Mouse (Mus musculus) ES-Bruce4 (cell line): Measurements from ENCODE around the gene Hsd17b1. TPM values are rescaled to one million over a fixed set of nuclear protein-coding genes. Genes with fewer than 3 reads are reported as not detected.
A peak's percentile ranks its signal among the peaks of the same experiment; 100 is the strongest.

ENCODE experiments used
- H3K27ac ChIP-seq: 2 replicates; pipeline ENCODE4 v1.5.1; 2012; ENCODE audit warnings: low read length, inconsistent platforms; ENCODE audit not compliant: insufficient read depth
- H3K27me3 ChIP-seq: 2 replicates; pipeline ENCODE4 v1.6.1; 2012; ENCODE audit warnings: mild to moderate bottlenecking, low read length, inconsistent platforms; ENCODE audit not compliant: control insufficient read depth, poor library complexity, insufficient read depth, severe bottlenecking
- H3K36me3 ChIP-seq: 2 replicates; pipeline ENCODE4 v1.6.1; 2012; ENCODE audit warnings: inconsistent platforms, mild to moderate bottlenecking, low read length, moderate library complexity; ENCODE audit not compliant: control insufficient read depth, poor library complexity, insufficient read depth, severe bottlenecking
- H3K4me1 ChIP-seq: one replicate; pipeline ENCODE4 v1.8.1; 2011; ENCODE audit warnings: low read length; ENCODE audit not compliant: control insufficient read depth, insufficient read depth
- H3K4me3 ChIP-seq: 2 replicates; pipeline ENCODE4 v1.5.1; 2011; ENCODE audit warnings: low read depth, mild to moderate bottlenecking, low read length
- H3K9ac ChIP-seq: 2 replicates; pipeline ENCODE4 v1.6.1; 2012; ENCODE audit warnings: low read depth, mild to moderate bottlenecking, inconsistent platforms; ENCODE audit not compliant: poor library complexity, severe bottlenecking
- H3K9me3 ChIP-seq: replicated peaks from 2 replicates; pipeline ENCODE4 v1.6.1; 2012; ENCODE audit warnings: mild to moderate bottlenecking, low read length, inconsistent platforms; ENCODE audit not compliant: control insufficient read depth, poor library complexity, insufficient read depth, severe bottlenecking
- CTCF ChIP-seq: IDR thresholded peaks from one replicate; pipeline ENCODE4 v1.8.1; 2011; ENCODE audit warnings: low read depth, low read length
- EP300 ChIP-seq: IDR thresholded peaks from 2 replicates; pipeline ENCODE4 v1.6.1; 2011; ENCODE audit warnings: low read depth, low read length; ENCODE audit not compliant: insufficient read depth
- POLR2A ChIP-seq: IDR thresholded peaks from one replicate; pipeline ENCODE4 v1.8.1; 2011; ENCODE audit warnings: low read length; ENCODE audit not compliant: insufficient read depth
- polyA plus RNA-seq: library from polyadenylated mRNA; stranded (reverse); fragments of >200 nt; gene quantifications from 2 replicates; pipeline ENCODE4 v1.2.4, GENCODE M21; 2011; ENCODE audit warnings: low read depth; ENCODE audit not compliant: missing spikeins, insufficient read depth, insufficient read length

Gene Hsd17b1
- polyA plus RNA-seq, 1 experiment: 1.0 TPM

GRCm38 (mm10) chr11:101062165-101062884, 15.9 kb upstream of the Hsd17b1 start:
- TF ChIP-seq EP300: no peak
- no peak for TF ChIP-seq POLR2A
- TF ChIP-seq CTCF: no peak
- Histone ChIP-seq H3K9ac (no peak overlapping the region), H3K4me3 (no peak overlapping the region), H3K36me3 (no peaks in the 10 kb centered on the region), H3K27me3 (no peaks in the 10 kb centered on the region), H3K4me1 (peaks cover 4% of the 10 kb centered on the region), H3K9me3 (no peaks in the 10 kb centered on the region), H3K27ac (no peak overlapping the region)

GRCm38 (mm10) chr11:101062971-101063675, 15.1 kb upstream of the Hsd17b1 start:
- H3K9me3 ChIP-seq: no peaks in the 10 kb centered on the region
- peak overlapping the region; percentile 33; the same call in 1 of the 2 replicates for H3K27ac ChIP-seq
- peaks cover 4% of the 10 kb centered on the region for H3K4me1 ChIP-seq
- TF ChIP-seq EP300 (no peak), POLR2A (no peak), CTCF (no peak)
- no peaks in the 10 kb centered on the region for H3K36me3 ChIP-seq
- H3K4me3 ChIP-seq: no peak overlapping the region
- peak overlapping the region; percentile 41 for H3K9ac ChIP-seq
- H3K27me3 ChIP-seq: no peaks in the 10 kb centered on the region

GRCm38 (mm10) chr11:101063676-101064327, 14.4 kb upstream of the Hsd17b1 start:
- H3K4me3 ChIP-seq: peak overlapping the region; percentile 41
- no peak for TF ChIP-seq CTCF
- TF ChIP-seq POLR2A: no peak
- no peak for TF ChIP-seq EP300
- no peaks in the 10 kb centered on the region for H3K9me3 ChIP-seq
- no peaks in the 10 kb centered on the region for H3K27me3 ChIP-seq
- H3K9ac ChIP-seq: peak overlapping the region; percentile 41
- no peaks in the 10 kb centered on the region for H3K36me3 ChIP-seq
- peak overlapping the region; percentile 33; the same call in 1 of the 2 replicates for H3K27ac ChIP-seq
- H3K4me1 ChIP-seq: peaks cover 4% of the 10 kb centered on the region

- H3K27me3 ChIP-seq: no peaks in the 10 kb centered on the region
- peaks cover 4% of the 10 kb centered on the region for H3K4me1 ChIP-seq
- H3K9ac ChIP-seq: peak overlapping the region; percentile 41; the same call in 1 of the 2 replicates
Measured at GRCm38 (mm10) chr11:101064462-101064861, 13.7 kb upstream of the Hsd17b1 start.

GRCm38 (mm10) chr11:101065002-101065401, 13.2 kb upstream of the Hsd17b1 start:
- no peak overlapping the region for H3K9ac ChIP-seq
- TF ChIP-seq EP300 (no peak), CTCF (no peak), POLR2A (no peak)
- H3K4me3 ChIP-seq: no peak overlapping the region
- no peaks in the 10 kb centered on the region for H3K36me3 ChIP-seq
- no peaks in the 10 kb centered on the region for H3K27me3 ChIP-seq
- no peak overlapping the region for H3K27ac ChIP-seq
- no peaks in the 10 kb centered on the region for H3K9me3 ChIP-seq
- H3K4me1 ChIP-seq: peaks cover 4% of the 10 kb centered on the region

More at GRCm38 (mm10) chr11:101064462-101064861, 13.7 kb upstream of the Hsd17b1 start:
- H3K4me3 ChIP-seq: no peak overlapping the region
- no peak for TF ChIP-seq CTCF
- TF ChIP-seq EP300: no peak
- TF ChIP-seq POLR2A: no peak
- H3K27ac ChIP-seq: peak overlapping the region; percentile 8; the same call in 1 of the 2 replicates
- no peaks in the 10 kb centered on the region for H3K36me3 ChIP-seq
- no peaks in the 10 kb centered on the region for H3K9me3 ChIP-seq
